Mouse (Mus musculus) left cerebral cortex, postnatal 14 days (tissue): Measurements from ENCODE around the gene Cdk6. TPM values are rescaled to one million over a fixed set of nuclear protein-coding genes. Genes with fewer than 3 reads are reported as not detected.
"Not testable (repeated sequence)": the region's sequence is repeated elsewhere in the genome, so short reads cannot be mapped to it uniquely, and the experiment has no call there.

Experiments used
- DNase-seq, 2 experiments: peaks; one replicate each; pipeline ENCODE4 v3.0.0; 2021 to 2022; ENCODE audit warnings: low spot score in 2 of 2, mixed read lengths in 1 of 2
- intact Hi-C: fragments of 180-260 bp; cut with DNase I; formaldehyde crosslinking; loops from one replicate; pipeline ENCODE4 v1.15.1; 2025
- total RNA-seq, 2 experiments: library from RNA; stranded (reverse); gene quantifications; 2 replicates each; pipeline ENCODE4 v1.2.3; 2021

Cdk6 gene
- total RNA-seq, 2 experiments from 2014 or later: 7.5 to 8.6 TPM

DNA sequence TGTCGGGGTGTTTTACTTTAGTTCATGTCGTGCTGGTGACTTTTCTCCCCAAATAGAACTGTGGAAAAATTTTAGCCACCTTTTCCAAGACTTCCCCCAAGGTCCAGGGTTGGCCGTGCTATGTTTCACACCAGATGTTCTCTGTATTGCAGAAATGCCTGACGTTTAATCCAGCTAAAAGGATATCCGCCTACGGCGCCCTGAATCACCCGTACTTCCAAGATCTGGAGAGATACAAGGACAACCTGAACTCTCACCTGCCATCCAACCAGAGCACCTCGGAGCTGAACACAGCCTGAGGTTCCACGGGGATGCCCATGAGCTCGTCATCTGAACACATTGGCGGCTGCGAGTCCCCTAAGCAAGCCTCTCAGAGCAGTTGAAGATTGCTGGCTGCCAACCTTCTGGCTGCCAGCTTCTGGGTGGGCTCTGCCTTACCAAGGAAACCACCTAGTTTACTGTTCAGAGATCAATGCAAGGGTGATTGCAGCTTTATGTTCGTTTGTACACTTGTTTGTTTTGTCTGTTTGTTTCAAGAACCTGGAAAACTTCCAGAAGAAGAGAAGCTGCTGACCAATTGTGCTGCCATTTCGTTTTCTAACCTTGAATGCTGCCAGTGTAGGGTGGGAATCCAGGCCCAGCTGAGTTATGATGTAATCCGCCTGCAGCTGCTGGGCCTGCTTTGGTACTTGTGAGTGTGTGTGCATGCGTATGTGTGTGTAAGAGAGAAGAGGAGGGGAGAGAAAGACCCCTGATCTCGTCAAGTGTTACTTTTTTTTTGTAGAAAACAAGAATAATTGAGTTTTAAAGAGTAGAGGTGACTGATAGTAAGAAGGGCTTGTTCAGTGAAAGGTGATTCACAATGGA is 179.4 kb downstream of the Cdk6 start:
- intact Hi-C loops: no loop called here
- DNase-seq: no peak

DNA sequence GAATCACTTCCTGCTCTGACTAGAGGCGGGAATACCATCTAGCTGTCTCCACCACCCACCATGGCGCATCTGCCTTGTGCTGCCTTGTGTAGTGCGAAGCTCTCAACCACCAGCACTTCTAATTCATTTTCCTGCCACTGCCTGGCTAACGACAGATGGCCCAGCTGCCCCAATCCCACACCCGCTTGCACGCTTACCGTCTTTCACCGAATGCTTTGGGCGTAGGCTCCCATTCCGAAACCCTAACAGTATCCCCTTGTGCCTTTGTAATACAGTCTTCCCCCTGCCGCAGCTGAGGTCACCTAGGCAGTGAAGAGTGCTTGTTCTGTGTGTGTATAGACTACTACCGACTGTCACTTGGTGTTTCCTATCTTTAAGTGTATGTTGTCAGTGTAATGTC is 180.5 kb downstream of the Cdk6 start:
- intact Hi-C loops: no loop called here
- DNase-seq: no peak

DNA sequence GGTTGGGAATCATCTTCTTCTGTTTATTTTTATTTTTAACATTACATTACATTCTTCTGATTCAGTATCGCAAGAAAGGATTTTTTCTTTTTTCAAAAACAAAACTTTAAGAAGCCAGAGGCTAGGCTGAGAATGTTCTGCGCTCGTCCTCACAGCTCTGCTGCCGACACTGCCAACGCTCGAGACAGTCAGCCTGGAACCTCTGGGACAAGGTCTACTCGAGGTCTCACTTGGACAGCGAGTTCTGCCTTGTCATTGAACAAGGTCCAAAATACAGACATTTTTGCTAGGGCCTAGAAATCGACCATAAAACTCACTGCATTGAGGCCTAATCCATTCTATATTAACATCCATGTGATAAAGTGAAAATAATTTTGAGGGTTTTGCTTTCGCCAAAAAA is 181.5 kb downstream of the Cdk6 start:
- intact Hi-C loops: no loop called here
- no peak for DNase-seq

GRCm38 (mm10) chr5:3527041-3527691 is 185.9 kb downstream of the Cdk6 start:
- intact Hi-C loops: no loop called here
- no peak for DNase-seq

GRCm38 (mm10) chr5:3529585-3530189 is 188.4 kb downstream of the Cdk6 start:
- intact Hi-C loops: no loop called here
- DNase-seq: no peak

GRCm38 (mm10) chr5:3532048-3532447 is 190.8 kb downstream of the Cdk6 start:
- DNase-seq, intact Hi-C loops: not testable (repeated sequence)

DNA sequence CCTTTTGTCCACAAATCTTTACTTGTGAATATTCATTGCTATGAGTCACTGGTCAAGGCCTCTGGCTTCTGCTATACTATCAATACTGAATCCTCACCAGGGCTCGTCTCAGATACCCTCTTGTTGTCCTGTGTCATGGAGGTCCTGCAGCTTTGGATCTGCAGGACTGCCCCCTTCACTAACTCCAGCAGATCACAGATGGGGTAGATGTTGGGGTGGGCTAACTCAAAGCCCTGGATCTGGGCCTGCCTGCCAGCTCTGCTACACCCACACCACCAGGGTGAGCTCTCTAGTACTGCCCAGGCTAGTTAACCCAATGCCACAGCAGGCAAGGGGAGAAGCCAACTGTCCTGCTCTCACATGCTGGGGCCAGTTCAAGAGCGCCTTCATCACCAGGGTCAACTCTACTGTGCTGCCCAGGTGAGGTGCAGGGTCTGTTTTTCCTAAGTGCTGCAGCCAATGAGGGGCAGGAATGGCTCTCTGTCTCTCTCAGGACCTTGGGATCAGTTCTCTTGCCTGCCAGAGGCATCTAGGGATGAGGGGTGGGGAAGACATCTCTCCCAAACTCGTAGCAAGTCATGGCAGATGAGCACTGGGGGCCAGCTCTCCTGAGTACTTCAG is 195.4 kb downstream of the Cdk6 start:
- intact Hi-C loops: no loop called here
- DNase-seq: no peak

- intact Hi-C loops: no loop called here
- no peak for DNase-seq
Observed at GRCm38 (mm10) chr5:3538505-3539472, 197.5 kb downstream of the Cdk6 start.

DNA sequence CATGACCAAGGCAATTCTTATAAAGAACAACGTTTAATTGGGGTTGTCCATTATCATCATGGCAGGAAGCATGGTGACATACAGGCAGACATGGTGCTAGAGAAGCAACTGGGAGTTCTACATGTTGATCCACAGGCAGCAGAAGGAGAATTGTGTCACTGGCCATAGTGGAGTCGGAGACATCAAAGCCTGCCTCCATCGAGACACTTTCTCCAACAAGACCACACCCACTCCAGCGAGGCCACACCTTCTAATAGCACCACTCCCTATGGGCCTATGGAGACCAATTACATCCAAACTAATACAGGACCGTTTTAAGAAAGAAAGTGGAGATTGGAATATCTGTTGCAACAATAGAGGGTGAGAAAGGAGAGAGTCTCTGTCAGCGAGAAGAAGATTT is 200.6 kb downstream of the Cdk6 start:
- intact Hi-C loops: no loop called here
- no peak for DNase-seq

- intact Hi-C loops: no loop called here
- DNase-seq: peak; percentile 96 to 98
Observed at GRCm38 (mm10) chr5:3543629-3544479, 202.6 kb downstream of the Cdk6 start, which contains the start of gene Fam133b. TSS of gene Fam133b (plus strand) at chr5:3543833.

DNA sequence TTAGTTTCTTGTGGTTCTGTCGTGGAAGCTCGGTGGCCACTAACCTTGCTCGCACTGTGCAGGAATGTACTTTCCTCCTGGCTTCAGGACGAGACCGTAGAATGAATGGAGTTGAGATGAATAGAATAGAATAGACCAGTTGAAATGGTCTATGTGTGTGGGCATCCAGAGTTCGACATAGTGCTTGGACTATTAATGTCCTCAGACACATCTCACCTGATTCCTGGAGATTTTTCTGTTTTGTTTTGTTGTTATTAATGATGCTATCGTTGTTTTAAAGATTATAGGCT is 203.1 kb downstream of the Cdk6 start:
- intact Hi-C loops: no loop called here

GRCm38 (mm10) chr5:3546226-3546625 is 204.9 kb downstream of the Cdk6 start:
- intact Hi-C loops: no loop called here
- no peak for DNase-seq

More for the DNA sequence above, 203.1 kb downstream of the Cdk6 start:
- DNase-seq: no peak

DNA sequence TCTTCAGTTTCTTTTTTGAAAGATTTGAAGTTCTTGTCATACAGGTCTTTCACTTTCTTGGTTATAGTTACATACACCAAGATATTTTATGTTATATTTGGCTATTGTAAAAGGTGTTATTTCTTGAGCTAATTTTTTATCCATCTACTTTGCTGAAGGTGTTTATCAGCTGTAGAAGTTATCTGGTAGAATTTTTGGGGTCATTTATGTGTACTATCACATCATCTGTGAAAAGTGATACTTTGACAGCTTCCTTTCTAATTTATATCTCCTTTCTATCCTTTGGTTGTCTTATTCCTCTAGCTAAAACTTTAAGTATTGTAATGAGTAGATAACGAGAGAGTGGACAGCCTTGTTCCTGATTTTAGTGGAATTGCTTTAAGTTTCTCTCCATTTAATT is 210.2 kb downstream of the Cdk6 start:
- intact Hi-C loops: no loop called here
- DNase-seq: no peak

DNA sequence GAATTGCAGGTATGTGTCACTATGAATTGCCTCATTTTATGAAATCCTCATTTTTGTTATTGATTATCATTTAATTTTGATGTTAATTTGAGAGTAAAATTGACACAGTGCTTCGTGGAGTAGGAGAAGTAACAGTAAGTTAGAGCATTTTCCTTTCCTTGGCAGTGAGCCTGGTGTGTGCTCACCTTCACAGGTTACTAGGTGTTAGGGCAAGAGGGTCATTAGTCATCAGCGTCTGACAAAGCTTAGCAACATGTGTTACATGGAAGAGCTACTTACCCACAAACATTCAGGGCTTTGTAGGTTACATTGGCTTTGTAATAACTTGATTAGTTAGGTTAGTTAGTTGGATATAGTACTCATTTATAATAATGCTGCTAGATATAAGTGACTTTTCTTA is 212.9 kb downstream of the Cdk6 start:
- DNase-seq: no peak
- intact Hi-C loops: no loop called here

GRCm38 (mm10) chr5:3571266-3571665 is 230.0 kb downstream of the Cdk6 start, which contains the start of gene 1700109H08Rik:
TSS of gene 1700109H08Rik (plus strand) at chr5:3571566.
- no peak for DNase-seq
- intact Hi-C loops: no loop called here

DNA sequence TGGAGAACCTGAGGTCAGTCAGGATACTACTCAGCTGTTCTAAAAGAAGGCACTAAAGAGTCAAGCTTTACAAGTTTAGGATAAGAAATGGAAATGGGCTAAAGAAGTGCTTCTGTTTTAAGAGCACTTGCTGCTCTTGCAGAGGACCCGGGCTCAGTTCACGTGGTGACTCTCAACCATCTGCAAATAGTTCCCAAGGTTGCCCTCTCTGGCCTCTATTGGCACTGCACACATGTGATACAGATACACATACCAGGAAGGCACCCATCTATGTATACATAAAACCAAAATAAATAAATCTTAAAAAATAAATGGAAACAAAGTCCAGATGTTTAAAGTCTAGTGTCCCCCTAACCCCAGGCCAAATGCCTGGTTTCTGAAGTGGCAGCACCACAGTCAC is 233.5 kb downstream of the Cdk6 start:
- no peak for DNase-seq
- intact Hi-C loops: no loop called here

- DNase-seq: no peak
- intact Hi-C loops: no loop called here
Observed at GRCm38 (mm10) chr5:3577939-3578338, 236.7 kb downstream of the Cdk6 start.

DNA sequence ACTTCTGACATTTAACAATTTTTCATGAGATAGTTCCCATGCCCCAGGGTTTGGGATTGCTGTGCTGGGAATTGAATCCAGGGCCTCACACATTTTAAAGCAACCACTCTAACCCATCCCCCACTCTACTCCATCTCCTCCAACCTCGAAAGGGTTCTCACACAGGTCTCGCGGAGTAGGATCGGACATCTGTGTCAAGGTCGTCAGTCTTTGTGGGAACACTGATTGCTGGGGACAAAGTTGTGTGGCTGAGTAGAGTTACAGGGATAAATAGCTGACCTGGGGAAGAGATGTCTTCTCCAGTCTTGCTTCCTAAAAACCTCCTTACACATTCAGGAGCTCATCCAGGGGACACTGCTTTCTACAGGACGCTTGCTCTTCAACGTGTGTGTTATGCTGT is 237.8 kb downstream of the Cdk6 start:
- intact Hi-C loops: no loop called here
- no peak for DNase-seq
